Mouse (Mus musculus) MEL (cell line): Measurements from ENCODE around the gene Snap91.

Source experiments
- CTCF ChIP-seq, 3 experiments: IDR thresholded peaks in 2 of 3; conservative IDR thresholded peaks in 1 of 3; 2 replicates each; pipeline ENCODE4 v1.5.1; 2011 to 2012; ENCODE audit warnings: low read length in 3 of 3, low read depth in 2 of 3, mild to moderate bottlenecking in 2 of 3, improper control_type of control experiment in 1 of 3, inconsistent platforms in 1 of 3, mixed read lengths in 1 of 3, moderate library complexity in 1 of 3; ENCODE audit not compliant: control insufficient read depth in 1 of 3, insufficient read depth in 1 of 3, poor library complexity in 1 of 3, severe bottlenecking in 1 of 3
- GATA1 ChIP-seq: IDR thresholded peaks from 2 replicates; pipeline ENCODE4 v1.6.1; 2011; ENCODE audit warnings: low read depth, low read length, improper control_type of control experiment
- HCFC1 ChIP-seq: IDR thresholded peaks from 2 replicates; pipeline ENCODE4 v1.6.1; 2012; ENCODE audit warnings: low read depth, mild to moderate bottlenecking, inconsistent platforms, low read length, improper control_type of control experiment, moderate library complexity
- MAX ChIP-seq: IDR thresholded peaks from 2 replicates; pipeline ENCODE4 v1.6.1; 2011; ENCODE audit warnings: low read length, improper control_type of control experiment
- POLR2A ChIP-seq, 2 experiments: IDR thresholded peaks; 2 replicates each; pipeline ENCODE4 v1.6.1; 2011 to 2012; ENCODE audit warnings: low read length in 2 of 2, mild to moderate bottlenecking in 2 of 2, control low read depth in 1 of 2, improper control_type of control experiment in 1 of 2, low read depth in 1 of 2, moderate library complexity in 1 of 2; ENCODE audit not compliant: control insufficient read depth in 1 of 2, insufficient read depth in 1 of 2, poor library complexity in 1 of 2
- RCOR1 ChIP-seq: IDR thresholded peaks from 2 replicates; pipeline ENCODE4 v1.6.1; 2012; ENCODE audit warnings: low read depth, mild to moderate bottlenecking, inconsistent platforms, low read length, improper control_type of control experiment
- TBP ChIP-seq: IDR thresholded peaks from 2 replicates; pipeline ENCODE4 v1.8.0; 2011; ENCODE audit warnings: low read depth, low read length, improper control_type of control experiment
- USF1 ChIP-seq: IDR thresholded peaks from 2 replicates; pipeline ENCODE4 v1.6.1; 2014; ENCODE audit warnings: low read depth, mild to moderate bottlenecking, inconsistent platforms, low read length, improper control_type of control experiment, moderate library complexity
- ZC3H11A ChIP-seq: IDR thresholded peaks from 2 replicates; pipeline ENCODE4 v1.6.1; 2012; ENCODE audit warnings: low read depth, mild to moderate bottlenecking, inconsistent platforms, low read length, improper control_type of control experiment
- ZKSCAN1 ChIP-seq: IDR thresholded peaks from 2 replicates; pipeline ENCODE4 v1.6.1; 2012; ENCODE audit warnings: low read depth, mild to moderate bottlenecking, inconsistent platforms, low read length, improper control_type of control experiment, moderate library complexity
- ZMIZ1 ChIP-seq: IDR thresholded peaks from 2 replicates; pipeline ENCODE4 v1.6.1; 2012; ENCODE audit warnings: low read depth, mild to moderate bottlenecking, inconsistent platforms, low read length, improper control_type of control experiment, moderate library complexity

- TF ChIP-seq MAX = no peak
- TF ChIP-seq CTCF (IDR thresholded peaks at IDR 0.05 in 2 of 3, conservative IDR thresholded peaks at IDR 0.05 in 1 of 3; ENCODE audit: control insufficient read depth in 1 of 3, insufficient read depth in 1 of 3, low read depth in 2 of 3, low read length in 3 of 3, poor library complexity in 1 of 3, severe bottlenecking in 1 of 3) = no peak
- no peak for TF ChIP-seq ZMIZ1
- no peak for TF ChIP-seq POLR2A (IDR thresholded peaks at IDR 0.05; ENCODE audit: control insufficient read depth in 1 of 2, insufficient read depth in 1 of 2, low read depth in 1 of 2, low read length in 2 of 2, poor library complexity in 1 of 2)
- no peak for TF ChIP-seq GATA1
- no peak for TF ChIP-seq HCFC1
- no peak for TF ChIP-seq TBP
- no peak for TF ChIP-seq USF1
- TF ChIP-seq ZKSCAN1 = no peak
- TF ChIP-seq ZC3H11A = no peak
- no peak for TF ChIP-seq RCOR1
Observed at GRCm38 (mm10) chr9:86899502-86900199, 19.2 kb upstream of the Snap91 start.
